Mouse (Mus musculus) naive thymus-derived CD4-positive, alpha-beta T cell, adult 5 months (primary cell): ENCODE results near the gene AC153137.1. TPM values are rescaled to one million over a fixed set of nuclear protein-coding genes. Genes with fewer than 3 reads are reported as not detected.

Experiments used
- polyA plus RNA-seq: library from polyadenylated mRNA; unstranded; fragments of 100-300 nt; shearing (Covaris generic); gene quantifications from one replicate; pipeline ENCODE4 v1.2.1, GENCODE M21; 2017

The AC153137.1 gene
- polyA plus RNA-seq, result not detected

DNA sequence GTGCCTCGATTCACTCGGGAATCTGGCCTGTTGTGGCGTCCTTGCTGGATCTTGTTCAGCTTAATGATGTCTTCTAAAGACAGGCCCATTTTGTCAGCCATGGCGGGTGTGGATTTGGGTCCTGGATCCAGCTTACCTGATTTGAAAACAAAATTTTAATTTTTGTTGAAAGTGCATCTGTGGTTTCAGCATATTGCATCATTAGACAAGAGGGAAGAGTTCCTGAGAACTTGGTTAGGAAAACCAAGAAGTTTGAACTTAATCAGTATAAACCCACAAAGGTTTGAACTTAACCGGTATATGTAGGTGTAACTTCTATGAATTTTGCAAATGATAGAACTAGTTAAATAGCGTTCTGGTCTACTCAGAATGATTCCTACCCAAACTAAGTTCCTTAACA is at the start of gene AC153137.1:
AC153137.1 (minus strand) TSS at position 101 of the 400 bp plus-strand sequence.

Other genes with a start within 250 kb of the AC153137.1 start
- 188 TPM for gene Phf3, start 104.0 kb downstream of the AC153137.1 start, polyA plus RNA-seq
- not detected for gene Lgsn, start 198.4 kb upstream of the AC153137.1 start, polyA plus RNA-seq
- not detected for gene 4931428L18Rik, start 244.7 kb upstream of the AC153137.1 start, polyA plus RNA-seq
- not detected for gene Pih1d3, start 244.9 kb upstream of the AC153137.1 start, polyA plus RNA-seq